Mouse (Mus musculus) limb, embryonic 15.5 days (tissue): Measurements from ENCODE around the gene Prr9. TPM values are rescaled to one million over a fixed set of nuclear protein-coding genes. Genes with fewer than 3 reads are reported as not detected.
A peak's percentile ranks its signal among the peaks of the same experiment; 100 is the strongest.

Experiments used
- ATAC-seq: fragments of 200-750 bp; cut with Nextera tagmentation; 2 replicates; pipeline ENCODE4 v1.8.0; 2017; ENCODE audit warnings: low read depth, moderate TSS enrichment; ENCODE audit not compliant: insufficient number of reproducible peaks, low FRiP score, low TSS enrichment
- H3K27ac ChIP-seq: fragments of 300-500 bp; sonication (generic); 2 replicates; pipeline ENCODE4 v1.5.1; 2015; ENCODE audit warnings: moderate library complexity, mild to moderate bottlenecking, inconsistent platforms
- H3K27me3 ChIP-seq: fragments of 300-500 bp; sonication (generic); 2 replicates; pipeline ENCODE4 v1.6.1; 2015; ENCODE audit warnings: inconsistent platforms
- H3K36me3 ChIP-seq: fragments of 300-500 bp; sonication (generic); 2 replicates; pipeline ENCODE4 v1.6.1; 2015; ENCODE audit warnings: inconsistent platforms
- H3K4me1 ChIP-seq: fragments of 300-500 bp; sonication (generic); 2 replicates; pipeline ENCODE4 v1.6.1; 2015; ENCODE audit warnings: inconsistent platforms
- H3K4me2 ChIP-seq: fragments of 300-500 bp; sonication (generic); 2 replicates; pipeline ENCODE4 v1.6.1; 2015; ENCODE audit warnings: mild to moderate bottlenecking, inconsistent platforms
- H3K4me3 ChIP-seq: fragments of 300-500 bp; sonication (generic); 2 replicates; pipeline ENCODE4 v1.5.1; 2015; ENCODE audit warnings: mild to moderate bottlenecking, inconsistent platforms
- H3K9ac ChIP-seq: fragments of 300-500 bp; sonication (generic); 2 replicates; pipeline ENCODE4 v1.6.1; 2015; ENCODE audit warnings: inconsistent platforms
- H3K9me3 ChIP-seq: fragments of 300-500 bp; sonication (generic); 2 replicates; pipeline ENCODE4 v1.6.1; 2016; ENCODE audit warnings: inconsistent platforms
- WGBS: fragments of 180-500 bp; shearing (Covaris S2); methylation state at CpG from one replicate; pipeline ENCODE4 v1.1.7; 2015; 5-methylcytosine and 5-hydroxymethylcytosine counted together
- polyA plus RNA-seq: library from polyadenylated mRNA; unstranded; fragments of >200 nt; fragmentation: Nextera tagmentation; extraction: Ambion mirVana; gene quantifications from 2 replicates; pipeline ENCODE4 v1.2.1, GENCODE M21; 2015

Gene Prr9
- polyA plus RNA-seq, 1 experiment from 2014 or later, result 59.6 TPM

DNA sequence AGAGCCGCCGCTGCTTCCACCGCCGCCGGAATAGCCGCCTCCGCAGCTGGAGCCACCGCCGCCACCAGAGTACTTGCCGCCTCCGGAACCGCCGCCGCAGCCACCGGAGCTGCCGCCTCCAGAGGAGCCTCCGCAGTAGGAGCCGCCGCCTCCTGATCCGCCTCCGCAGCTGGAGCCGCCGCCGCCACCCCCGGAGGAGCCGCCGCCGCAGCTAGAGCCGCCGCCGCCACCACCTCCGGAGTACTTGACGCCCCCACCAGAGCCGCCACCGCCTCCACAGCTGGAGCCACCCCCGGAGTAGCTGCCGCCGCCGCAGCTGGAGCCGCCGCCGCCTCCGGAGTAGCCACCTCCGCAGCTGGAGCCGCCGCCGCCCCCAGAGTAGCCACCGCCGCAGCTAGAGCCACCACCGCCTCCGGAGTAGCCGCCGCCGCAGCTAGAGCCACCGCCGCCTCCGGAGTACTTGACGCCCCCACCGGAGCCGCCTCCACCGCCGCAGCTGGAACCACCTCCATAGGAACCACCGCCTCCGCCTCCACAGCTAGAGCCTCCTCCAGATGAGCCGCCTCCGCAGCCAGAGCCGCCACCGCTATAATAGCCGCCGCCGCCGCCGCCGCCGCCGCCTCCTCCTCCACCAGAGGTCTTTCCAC, 42.3 kb downstream of the Prr9 start:
- Histone ChIP-seq H3K9ac (peak overlapping the region; percentile 55), H3K4me2 (peak overlapping the region; percentile 92), H3K9me3 (no peaks in the 10 kb centered on the region), H3K27ac (peak overlapping the region; percentile 88), H3K27me3 (peaks cover 12% of the 10 kb centered on the region), H3K4me3 (peak overlapping the region; percentile 76), H3K36me3 (no peaks in the 10 kb centered on the region), H3K4me1 (peaks cover 7% of the 10 kb centered on the region; the same call in 1 of the 2 replicates)
- WGBS, result under 1% methylated on average over 61 of the region's 76 CpGs
- ATAC-seq, result peak; percentile 78

DNA sequence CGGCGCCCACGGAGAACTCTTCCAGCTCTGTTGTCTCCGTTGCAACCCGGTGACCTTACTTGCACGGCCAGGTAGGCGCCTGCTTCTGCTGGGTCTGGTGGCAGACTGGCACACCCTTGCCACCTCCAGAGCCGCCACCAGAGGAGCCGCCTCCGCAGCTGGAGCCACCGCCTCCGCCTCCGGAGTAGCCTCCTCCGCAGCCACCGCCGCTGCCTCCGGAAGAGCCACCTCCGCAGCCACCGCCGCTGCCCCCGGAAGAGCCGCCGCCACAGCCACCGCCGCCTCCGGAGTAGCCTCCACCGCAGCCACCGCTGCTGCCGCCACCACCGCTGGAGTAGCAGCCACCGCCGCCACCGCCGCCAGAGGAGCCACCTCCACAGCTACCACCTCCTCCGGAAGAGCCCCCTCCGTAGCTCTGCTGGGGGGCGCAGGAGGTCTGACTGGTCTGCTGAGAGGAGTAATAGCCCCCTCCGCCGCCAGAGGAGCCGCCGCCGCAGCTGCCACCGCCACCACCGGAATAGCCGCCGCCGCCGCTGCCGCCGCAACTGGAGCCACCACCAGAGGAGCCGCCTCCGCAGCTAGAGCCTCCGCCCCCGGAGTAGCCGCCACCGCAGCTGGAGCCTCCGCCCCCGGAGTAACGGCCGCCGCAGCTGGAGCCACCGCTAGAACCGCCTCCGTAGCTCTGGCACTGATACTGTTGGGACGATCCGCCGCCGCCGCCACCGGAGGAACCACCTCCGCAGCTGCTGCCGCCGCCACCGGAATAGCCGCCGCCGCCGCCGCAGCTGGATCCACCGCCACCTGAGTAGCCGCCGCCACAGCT, 43.1 kb downstream of the Prr9 start:
- H3K9me3 ChIP-seq, result no peaks in the 10 kb centered on the region
- H3K4me3 ChIP-seq, result peak overlapping the region; percentile 76
- peaks cover 7% of the 10 kb centered on the region; the same call in 1 of the 2 replicates for H3K4me1 ChIP-seq
- peaks cover 12% of the 10 kb centered on the region for H3K27me3 ChIP-seq
- peak overlapping the region; percentile 55 for H3K9ac ChIP-seq
- WGBS, result under 1% methylated on average over 58 of the region's 82 CpGs
- H3K27ac ChIP-seq, result peak overlapping the region; percentile 88
- H3K4me2 ChIP-seq, result peak overlapping the region; percentile 92
- no peaks in the 10 kb centered on the region for H3K36me3 ChIP-seq
- peak; percentile 75 for ATAC-seq

Other genes starting within 250 kb of the Prr9 start
- 4.3 and 4.6 TPM in 2 replicates for gene Pglyrp3, start 109.4 kb downstream of the Prr9 start, polyA plus RNA-seq
- 295 and 337 TPM in 2 replicates for gene Lor, start 40.8 kb downstream of the Prr9 start, polyA plus RNA-seq
- gene Lelp1, start 18.8 kb upstream of the Prr9 start, polyA plus RNA-seq, result not detected in 2 replicates
- 0.21 and 0.27 TPM in 2 replicates for gene Sprr2a1, start 91.9 kb upstream of the Prr9 start, polyA plus RNA-seq
- 10.6 and 16.9 TPM in 2 replicates for gene Sprr2a2, start 92.0 kb upstream of the Prr9 start, polyA plus RNA-seq
- 0.26 and 1.0 TPM in 2 replicates for gene Sprr2a3, start 161.5 kb upstream of the Prr9 start, polyA plus RNA-seq
- gene Sprr2b, start 192.7 kb upstream of the Prr9 start, polyA plus RNA-seq, result 0.91 and 3.6 TPM in 2 replicates
- 0.92 and 1.6 TPM in 2 replicates for gene Sprr2d, start 215.2 kb upstream of the Prr9 start, polyA plus RNA-seq
- gene Sprr2e, start 228.2 kb upstream of the Prr9 start, polyA plus RNA-seq, result not detected in 2 replicates
- not detected in 2 replicates for gene Sprr2f, start 241.2 kb upstream of the Prr9 start, polyA plus RNA-seq